In the genomic region with DNA sequence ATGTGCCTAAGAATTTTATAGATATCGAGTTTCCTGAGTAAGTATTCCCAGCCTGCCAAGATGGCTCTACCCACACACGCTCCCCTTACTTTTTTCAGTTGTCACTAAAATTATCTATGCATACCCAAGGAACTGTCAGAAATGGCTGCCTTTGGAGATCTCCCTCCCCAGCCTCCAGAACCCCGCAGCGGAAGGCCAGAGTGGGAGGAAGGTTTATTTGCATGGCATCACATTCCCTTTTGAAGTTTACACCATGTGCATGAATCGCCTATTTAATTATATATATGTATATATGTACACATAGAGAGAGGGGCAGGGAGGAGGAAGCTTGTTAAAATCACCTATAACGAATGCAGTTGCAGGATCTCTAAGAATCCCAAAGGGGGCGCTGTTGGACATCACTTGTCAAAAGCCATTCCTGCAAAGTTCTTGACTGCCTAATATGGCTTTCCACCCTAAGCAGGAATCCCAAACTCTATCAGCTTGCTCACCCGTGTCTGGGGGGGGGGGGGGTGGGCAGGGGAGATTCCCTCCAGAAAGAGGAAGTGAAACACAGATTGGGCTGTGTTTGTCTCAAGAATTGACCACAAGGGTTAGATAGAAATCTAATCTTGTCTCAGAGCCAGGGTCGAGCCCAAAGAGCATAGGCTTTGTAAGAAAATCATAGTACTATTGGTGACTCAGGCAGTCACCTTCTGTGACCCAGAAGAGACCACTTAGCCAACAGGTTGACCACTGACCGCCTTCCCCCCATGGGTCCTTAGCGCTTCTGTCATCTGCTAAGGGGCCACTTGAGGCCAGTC, we compare ENCODE assay signal across 1 mouse cellular context.
TF ChIP-seq lines count a peak whose summit lies in the region.

No protein-coding gene starts in this region.

TF ChIP-seq in CH12.LX, 34 proteins besides CTCF, POLR2A, EP300 and RAD21 (continued from another document):
- no peak for TF ChIP-seq ZNF384 (IDR thresholded peaks at IDR 0.05; ENCODE audit: low read depth, low read length)
